Mouse (Mus musculus): ENCODE results near the gene Gab2. TPM values are rescaled to one million over a fixed set of nuclear protein-coding genes. Genes with fewer than 3 reads are reported as not detected.
A peak's percentile ranks its signal among the peaks of the same experiment; 100 is the strongest.

Gab2 gene
- total RNA-seq, 2 experiments from 2014 or later = 12.4 to 12.8 TPM

GRCm38 (mm10) chr7:97309461-97310340, 228.3 kb downstream of the Gab2 start:
- intact Hi-C loops (cut with DNase I) = no loop called here
- no peak for DNase-seq (ENCODE audit: low spot score in 2 of 2)

- no peak for DNase-seq (ENCODE audit: low spot score in 2 of 2)
- intact Hi-C loops (cut with DNase I) = no loop called here
These were observed 228.9 kb downstream of the Gab2 start for GRCm38 (mm10) chr7:97310341-97310635.

GRCm38 (mm10) chr7:97311620-97312019, 230.2 kb downstream of the Gab2 start:
- DNase-seq (ENCODE audit: low spot score in 2 of 2) = no peak
- intact Hi-C loops (cut with DNase I) = no loop called here

GRCm38 (mm10) chr7:97312196-97312595, 230.8 kb downstream of the Gab2 start:
- intact Hi-C loops (cut with DNase I) = no loop called here

GRCm38 (mm10) chr7:97312856-97313255, 231.5 kb downstream of the Gab2 start:
- intact Hi-C loops (cut with DNase I) = no loop called here
- no peak for DNase-seq (ENCODE audit: low spot score in 2 of 2)

More at GRCm38 (mm10) chr7:97312196-97312595, 230.8 kb downstream of the Gab2 start:
- no peak for DNase-seq (ENCODE audit: low spot score in 2 of 2)

GRCm38 (mm10) chr7:97313364-97313995, 232.1 kb downstream of the Gab2 start:
- intact Hi-C loops (cut with DNase I) = no loop called here
- DNase-seq (ENCODE audit: low spot score in 2 of 2) = no peak

GRCm38 (mm10) chr7:97314646-97315045, 233.3 kb downstream of the Gab2 start:
- intact Hi-C loops (cut with DNase I) = no loop called here
- DNase-seq (ENCODE audit: low spot score in 2 of 2) = no peak

- intact Hi-C loops (cut with DNase I) = no loop called here
These were observed 234.3 kb downstream of the Gab2 start for GRCm38 (mm10) chr7:97315656-97316055.

GRCm38 (mm10) chr7:97317706-97318105, 236.3 kb downstream of the Gab2 start:
- DNase-seq (ENCODE audit: low spot score in 2 of 2) = no peak
- intact Hi-C loops (cut with DNase I) = no loop called here

More at GRCm38 (mm10) chr7:97315656-97316055, 234.3 kb downstream of the Gab2 start:
- no peak for DNase-seq (ENCODE audit: low spot score in 2 of 2)

GRCm38 (mm10) chr7:97324342-97324741, 243.0 kb downstream of the Gab2 start:
- intact Hi-C loops (cut with DNase I) = no loop called here
- no peak for DNase-seq (ENCODE audit: low spot score in 2 of 2)

GRCm38 (mm10) chr7:97325156-97325985, 244.0 kb downstream of the Gab2 start:
- intact Hi-C loops (cut with DNase I) = no loop called here
- peak; percentile 49 to 74 for DNase-seq (ENCODE audit: low spot score in 2 of 2)

GRCm38 (mm10) chr7:97327376-97327775, 246.0 kb downstream of the Gab2 start:
- intact Hi-C loops (cut with DNase I) = no loop called here
- DNase-seq (ENCODE audit: low spot score in 2 of 2) = no peak

GRCm38 (mm10) chr7:97328891-97329588, 247.7 kb downstream of the Gab2 start:
- DNase-seq (ENCODE audit: low spot score in 2 of 2) = no peak
- intact Hi-C loops (cut with DNase I) = no loop called here

GRCm38 (mm10) chr7:97329676-97330075, 248.3 kb downstream of the Gab2 start:
- no peak for DNase-seq (ENCODE audit: low spot score in 2 of 2)
- intact Hi-C loops (cut with DNase I) = no loop called here

GRCm38 (mm10) chr7:97330931-97331645, 249.7 kb downstream of the Gab2 start:
- no peak for DNase-seq (ENCODE audit: low spot score in 2 of 2)
- intact Hi-C loops (cut with DNase I) = no loop called here

GRCm38 (mm10) chr7:97331726-97332666, 250.6 kb downstream of the Gab2 start, which contains the start of the genes Usp35 and Kctd21:
Gene Usp35, minus strand, starts transcription at chr7:97332020.
Gene Kctd21, plus strand, starts transcription at chr7:97332327.
- intact Hi-C loops (cut with DNase I) = no loop called here
- peak; percentile 91 to 95 for DNase-seq (ENCODE audit: low spot score in 2 of 2)

GRCm38 (mm10) chr7:97332667-97333041, 251.3 kb downstream of the Gab2 start:
- intact Hi-C loops (cut with DNase I) = no loop called here
- DNase-seq (ENCODE audit: low spot score in 2 of 2) = no peak

Measured in left cerebral cortex, postnatal 36 days (tissue).